Comparison of ENCODE assay signal across 27 mouse cellular contexts in genomic region chr2:19701386-19701785, GRCm38 (mm10). TPM values are rescaled to one million over a fixed set of nuclear protein-coding genes. Genes with fewer than 3 reads are reported as not detected.
DNase-seq lines count a peak whose midpoint lies in the region; ATAC-seq and TF ChIP-seq lines count a peak whose summit lies in the region.
"Had no signal": no experiment of that assay in that cellular context is flagged by ENCODE, and none has a peak within 500 bp of the region (broad histone marks: within the 10 kb centered on the region; RNA-seq: fewer than 3 reads in every experiment).

No protein-coding gene starts in this region.

- no peaks in the 10 kb centered on the region for H3K27me3 ChIP-seq in liver, adult 2 months (ENCODE audit: control insufficient read depth, insufficient read depth, low read length)
- no peaks in the 10 kb centered on the region for H3K27me3 ChIP-seq in liver, postnatal 0 days (ENCODE audit: insufficient read depth, low read length)
- H3K27me3 ChIP-seq: hindbrain, embryonic 13.5 days; limb, embryonic 13.5 days; liver, embryonic 12.5 days had no signal

- peaks cover 3% of the 10 kb centered on the region; the same call in 1 of the 2 replicates for H3K4me1 ChIP-seq in liver, adult 2 months (ENCODE audit: control insufficient read depth, insufficient read depth, low read length)
- peaks cover 7% of the 10 kb centered on the region; the same call in 1 of the 2 replicates for H3K4me1 ChIP-seq in liver, postnatal 0 days (ENCODE audit: insufficient read depth)
- H3K4me1 ChIP-seq: embryonic facial prominence, embryonic 13.5 days; hindbrain, embryonic 13.5 days; limb, embryonic 13.5 days had no signal

- H3K9me3 ChIP-seq in liver, postnatal 0 days (ENCODE audit: low read length) = no peaks in the 10 kb centered on the region
- H3K9me3 ChIP-seq: embryonic facial prominence, embryonic 13.5 days; G1E; hindbrain, embryonic 13.5 days; limb, embryonic 13.5 days; liver, embryonic 12.5 days had no signal

- TF ChIP-seq POLR2A in liver, adult 2 months (IDR thresholded peaks at IDR 0.05; ENCODE audit: extremely low read depth, insufficient read depth, low read length) = no peak

- H3K9ac ChIP-seq in liver, adult 2 months (ENCODE audit: low read depth, low read length) = no peak overlapping the region
- no peak overlapping the region for H3K9ac ChIP-seq in liver, postnatal 0 days (replicated peaks)
- H3K9ac ChIP-seq: embryonic facial prominence, embryonic 13.5 days; forebrain, postnatal 0 days; hindbrain, embryonic 13.5 days; limb, embryonic 13.5 days; liver, embryonic 12.5 days had no signal

- WGBS in liver, adult 2 months = 65% methylated on average over 3 of the region's 3 CpGs
- 75% methylated on average over 3 of the region's 3 CpGs for WGBS in liver, postnatal 0 days (ENCODE audit: insufficient replicate concordance)

- H3K36me3 ChIP-seq in liver, adult 2 months (ENCODE audit: control insufficient read depth, insufficient read depth, low read length) = no peaks in the 10 kb centered on the region
- H3K36me3 ChIP-seq in liver, postnatal 0 days (replicated peaks; ENCODE audit: insufficient read depth, low read length) = no peaks in the 10 kb centered on the region
- H3K36me3 ChIP-seq: embryonic facial prominence, embryonic 13.5 days; G1E; hindbrain, embryonic 13.5 days; limb, embryonic 13.5 days; liver, embryonic 12.5 days had no signal

- TF ChIP-seq CTCF in liver, adult 2 months (IDR thresholded peaks at IDR 0.05; ENCODE audit: low read depth, low read length) = no peak
- no peak for TF ChIP-seq CTCF in liver, postnatal 0 days (IDR thresholded peaks at IDR 0.05; ENCODE audit: low read depth)

- TF ChIP-seq EP300 in liver, postnatal 0 days (IDR thresholded peaks at IDR 0.05; ENCODE audit: low read depth) = no peak

- ATAC-seq in liver, postnatal 0 days = no peak
- ATAC-seq: forebrain, postnatal 0 days; intestine, embryonic 16.5 days; liver, embryonic 12.5 days; lung, postnatal 0 days; midbrain, embryonic 16.5 days had no signal

- H3K4me2 ChIP-seq in liver, postnatal 0 days (ENCODE audit: low read depth, low read length) = no peak overlapping the region
- H3K4me2 ChIP-seq: embryonic facial prominence, embryonic 13.5 days; heart, embryonic 11.5 days; hindbrain, embryonic 13.5 days; limb, embryonic 13.5 days; liver, embryonic 12.5 days; midbrain, embryonic 11.5 days had no signal

- H3K79me2 ChIP-seq in liver, adult 2 months (ENCODE audit: control insufficient read depth, insufficient read depth, low read length) = no peaks in the 10 kb centered on the region

- H3K4me3 ChIP-seq in liver, adult 2 months (ENCODE audit: insufficient read depth, low read depth, low read length) = no peak overlapping the region
- no peak overlapping the region for H3K4me3 ChIP-seq in liver, postnatal 0 days (ENCODE audit: low read depth, low read length)
- H3K4me3 ChIP-seq: embryonic facial prominence, embryonic 13.5 days; hindbrain, embryonic 13.5 days; layer of hippocampus, adult 2 months; limb, embryonic 13.5 days; liver, embryonic 12.5 days had no signal

- no peak overlapping the region for H3K27ac ChIP-seq in liver, adult 2 months (replicated peaks; ENCODE audit: insufficient read depth, low read depth, low read length)
- H3K27ac ChIP-seq in liver, postnatal 0 days (ENCODE audit: low read depth) = no peak overlapping the region
- H3K27ac ChIP-seq: embryonic facial prominence, embryonic 13.5 days; hindbrain, embryonic 13.5 days; layer of hippocampus, adult 2 months; limb, embryonic 13.5 days; liver, embryonic 12.5 days; stomach, postnatal 0 days had no signal

- peak; percentile 7 for DNase-seq in cerebellum, adult 11 months
- no peak for DNase-seq in cerebellum, postnatal 14 days
- DNase-seq in liver, adult 2 months (ENCODE audit: extremely low read depth, low read depth, low spot score) = peak; percentile 67
- no peak for DNase-seq in liver, postnatal 0 days
- peak; percentile 20 for DNase-seq in cerebellum, adult 8-10 months
- DNase-seq in gonadal fat pad, adult 2 months (ENCODE audit: low read depth) = peak; percentile 66
- DNase-seq in layer of hippocampus, adult 9-10 months (ENCODE audit: low spot score) = no peak
- DNase-seq: adrenal gland, adult 8-10 months; forebrain, postnatal 0 days; gastrocnemius, postnatal 10 days; heart, postnatal 4 days; kidney, postnatal 36 days; right cerebral cortex, adult 18-20 months; thymus, adult 18-20 months; thymus, postnatal 36 days had no signal

RNA-seq across cellular contexts. Expression of gene Otud1, which starts 43.8 kb away (rescaled TPM):
- total RNA-seq in liver, adult 2 months (2014; rRNA removed) = 3.0 and 4.3 TPM in 2 replicates
- polyA plus RNA-seq in liver, adult 2 months (2012; rRNA removed) = 2.7 and 3.3 TPM in 2 replicates
- 1.3 and 1.4 TPM in 2 replicates for polyA plus RNA-seq in liver, postnatal 0 days (2015; fragmentation: Nextera tagmentation; extraction: Ambion mirVana)
- 3.8 and 7.2 TPM in 2 replicates for polyA plus RNA-seq in gonadal fat pad, adult 2 months (2012; rRNA removed)
- polyA plus RNA-seq: G1E had no signal

Comparison
In these comparisons a context has a peak if more than half of its experiments do, and no peak if none do; other contexts are left out.
1. DNase-seq: peak in cerebellum, adult 11 months (single experiment), liver, adult 2 months (single experiment), cerebellum, adult 8-10 months (single experiment) and gonadal fat pad, adult 2 months (single experiment); none in cerebellum, postnatal 14 days (0 of 2), liver, postnatal 0 days (single experiment) and layer of hippocampus, adult 9-10 months (single experiment).